Mouse (Mus musculus) effector memory CD4-positive, alpha-beta T cell, adult 5 months (primary cell): Measurements from ENCODE around the gene Clec4d. TPM values are rescaled to one million over a fixed set of nuclear protein-coding genes. Genes with fewer than 3 reads are reported as not detected.

Experiments
- polyA plus RNA-seq: library from polyadenylated mRNA; unstranded; fragments of 100-300 nt; shearing (Covaris generic); gene quantifications from one replicate; pipeline ENCODE4 v1.2.1, GENCODE M21; 2017

The Clec4d gene
- not detected for polyA plus RNA-seq

DNA sequence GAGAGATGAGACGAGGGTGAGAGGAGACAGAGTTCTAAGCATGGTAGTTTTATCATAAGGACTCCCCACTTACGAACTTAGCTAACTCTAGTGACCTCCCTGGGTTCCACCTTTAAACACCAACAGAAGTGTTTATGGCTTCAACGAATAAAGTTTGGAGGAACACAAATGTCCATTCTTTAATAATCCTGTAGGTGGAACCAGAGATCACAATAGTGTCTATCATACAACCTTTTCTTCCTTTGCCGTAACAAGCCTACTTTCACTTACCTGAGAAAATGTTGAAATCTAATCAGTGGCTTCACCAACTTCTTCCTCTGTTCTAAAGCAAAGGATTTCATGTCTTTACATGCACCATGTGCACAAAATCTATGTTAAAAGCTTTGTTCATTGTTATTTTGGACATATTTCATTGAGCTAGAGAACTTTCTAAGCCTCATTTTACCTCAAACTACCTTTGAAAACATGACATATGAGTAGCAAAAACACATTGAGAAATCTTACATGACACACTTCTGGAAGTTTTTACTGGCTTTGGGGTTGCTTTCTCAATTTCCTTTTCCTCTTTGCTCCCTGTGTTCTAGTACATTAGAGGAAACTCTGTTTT, at the start of gene Clec4d:
Gene Clec4d, plus strand, starts transcription at position 557 of the 607 bp plus-strand sequence.

DNA sequence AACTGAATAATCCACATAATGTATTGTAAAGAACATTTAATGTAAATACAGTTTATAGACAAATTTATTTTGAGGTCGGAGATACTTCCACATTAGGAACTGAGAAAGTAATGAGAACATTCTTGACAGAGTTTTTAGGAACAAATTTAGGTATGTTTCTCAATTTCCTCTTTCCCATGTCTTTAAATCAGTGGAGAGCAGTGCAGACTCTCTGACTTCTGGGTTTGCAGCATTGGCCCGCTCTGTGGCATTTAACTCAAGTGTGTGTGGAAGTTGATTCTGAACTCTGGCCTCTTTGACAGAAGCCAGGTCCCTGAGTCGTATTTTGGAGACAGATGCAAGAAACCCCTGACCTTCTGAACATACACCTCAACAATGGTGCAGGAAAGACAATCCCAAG, 32.3 kb upstream of the Clec4d start, which contains the start of gene Clec4n:
Gene Clec4n, plus strand, starts transcription at position 200 of the 400 bp plus-strand sequence.

DNA sequence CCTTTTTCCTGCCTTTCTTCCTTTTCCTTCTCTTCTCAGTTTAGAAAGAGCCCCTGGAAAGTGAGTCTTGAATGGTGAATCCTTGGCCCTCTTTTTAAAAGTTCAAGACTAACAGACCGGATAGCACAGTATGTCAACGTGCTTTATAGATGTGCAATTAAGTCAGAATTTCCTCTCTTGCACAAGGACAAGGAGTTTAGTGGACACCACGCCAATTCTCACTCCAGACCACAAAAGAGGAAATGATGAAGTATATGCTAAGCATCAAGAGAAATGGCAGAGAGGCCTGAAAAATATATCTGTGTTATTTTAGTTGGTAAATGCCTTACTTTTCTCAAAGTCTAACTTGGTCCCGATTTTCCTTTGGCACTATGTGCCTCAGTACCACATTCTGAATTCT, 27.8 kb downstream of the Clec4d start, which contains the start of gene Clec4e:
Gene Clec4e, minus strand, starts transcription at position 118 of the 400 bp plus-strand sequence.

DNA sequence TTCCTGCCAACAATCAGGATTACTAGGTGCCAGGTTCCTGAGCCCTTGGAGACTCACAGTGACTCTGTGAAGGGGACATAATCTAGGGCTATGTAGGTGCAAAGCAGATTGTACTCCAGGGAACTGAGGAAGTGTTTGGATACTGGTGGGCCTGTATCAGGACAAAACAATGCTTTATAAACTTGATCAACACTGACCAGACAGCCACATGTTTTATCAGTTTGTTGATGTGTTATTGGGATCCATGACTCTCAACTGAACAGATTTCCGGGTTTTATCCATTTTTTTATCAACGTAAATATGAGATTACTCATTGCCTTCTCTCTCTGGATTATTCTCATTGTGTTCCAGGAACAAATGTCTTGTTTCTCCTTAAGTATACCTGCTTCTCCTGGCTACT, 46.1 kb downstream of the Clec4d start, which contains the start of gene Vmn2r19:
Gene Vmn2r19, plus strand, starts transcription at position 301 of the 400 bp plus-strand sequence.

Other genes starting within 250 kb of the Clec4d start
- gene Clec4b1, start 212.1 kb upstream of the Clec4d start, polyA plus RNA-seq, result not detected
- not detected for gene Clec4a2, start 155.7 kb upstream of the Clec4d start, polyA plus RNA-seq
- gene Clec4b2, start 89.2 kb upstream of the Clec4d start, polyA plus RNA-seq, result not detected
- not detected for gene Clec4n, start 32.3 kb upstream of the Clec4d start, polyA plus RNA-seq
- gene Clec4e, start 27.8 kb downstream of the Clec4d start, polyA plus RNA-seq, result 0.16 TPM
- not detected for gene Vmn2r19, start 46.2 kb downstream of the Clec4d start, polyA plus RNA-seq
- gene Vmn2r20, start 156.0 kb downstream of the Clec4d start, polyA plus RNA-seq, result 0.04 TPM